Mouse (Mus musculus) midbrain, embryonic 10.5 days (tissue): ENCODE data around the gene Fez1. TPM values are rescaled to one million over a fixed set of nuclear protein-coding genes. Genes with fewer than 3 reads are reported as not detected.
A peak's percentile ranks its signal among the peaks of the same experiment; 100 is the strongest.

Experiments
- DNase-seq: peaks from one replicate; pipeline ENCODE4 v3.0.0-alpha.2; 2017; ENCODE audit warnings: low spot score
- H3K27ac ChIP-seq: fragments of 300-500 bp; sonication (generic); replicated peaks from 2 replicates; pipeline ENCODE4 v1.5.1; 2016; ENCODE audit warnings: mild to moderate bottlenecking
- H3K27me3 ChIP-seq: fragments of 300-500 bp; sonication (generic); 2 replicates; pipeline ENCODE4 v1.6.1; 2016; ENCODE audit warnings: low read depth, mild to moderate bottlenecking; ENCODE audit not compliant: poor library complexity, severe bottlenecking
- H3K36me3 ChIP-seq: fragments of 300-500 bp; sonication (generic); 2 replicates; pipeline ENCODE4 v1.6.1; 2016; ENCODE audit warnings: mild to moderate bottlenecking, moderate library complexity
- H3K4me1 ChIP-seq: fragments of 300-500 bp; sonication (generic); 2 replicates; pipeline ENCODE4 v1.6.1; 2016
- H3K4me3 ChIP-seq: fragments of 300-500 bp; sonication (generic); 2 replicates; pipeline ENCODE4 v1.5.1; 2016; ENCODE audit warnings: mild to moderate bottlenecking, moderate library complexity
- H3K9me3 ChIP-seq: fragments of 300-500 bp; sonication (generic); replicated peaks from 2 replicates; pipeline ENCODE4 v1.6.1; 2016; ENCODE audit warnings: mild to moderate bottlenecking
- WGBS: fragments of 180-500 bp; shearing (Covaris S2); methylation state at CpG from one replicate; pipeline ENCODE4 v1.1.7; 2016; 5-methylcytosine and 5-hydroxymethylcytosine counted together
- polyA plus RNA-seq: library from polyadenylated mRNA; unstranded; fragments of >200 nt; fragmentation: Nextera tagmentation; extraction: Ambion mirVana; gene quantifications from 2 replicates; pipeline ENCODE4 v1.2.1, GENCODE M21; 2016

Gene Fez1
- 232 and 306 TPM in 2 replicates for polyA plus RNA-seq

DNA sequence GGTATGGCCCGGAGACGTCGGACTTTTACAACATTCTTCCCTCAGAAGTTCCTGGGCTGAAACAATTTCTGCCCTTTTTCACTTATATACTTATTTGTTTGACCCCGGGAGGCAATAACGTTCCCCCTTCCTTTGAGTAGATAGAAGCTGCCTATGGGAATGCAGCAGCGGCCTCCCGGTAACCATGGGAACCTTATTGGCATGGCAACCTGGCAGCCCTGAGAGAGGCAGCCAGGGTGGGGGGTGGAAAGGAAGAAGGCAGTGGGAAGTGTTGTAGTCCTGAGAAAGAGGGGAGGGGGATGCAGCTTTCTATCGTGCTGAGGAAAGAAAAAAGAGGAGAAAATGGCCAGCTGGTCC is at the start of gene Fez1:
Fez1 (plus strand) TSS at position 221 of the 357 bp plus-strand sequence.
- H3K4me1 ChIP-seq: peaks cover 34% of the 10 kb centered on the region
- H3K27ac ChIP-seq: peak within 1 kb of the TSS; percentile 95
- WGBS: under 1% methylated on average over 8 of the region's 8 CpGs
- peak within 1 kb of the TSS; percentile 52 for H3K4me3 ChIP-seq
- peak; percentile 96 for DNase-seq
- 0 out of 2 replicates have a peak, but pooled peaks cover 2% of the 10 kb centered on the region for H3K36me3 ChIP-seq
- no peaks in the 10 kb centered on the region for H3K27me3 ChIP-seq
- H3K9me3 ChIP-seq: no peaks in the 10 kb centered on the region

DNA sequence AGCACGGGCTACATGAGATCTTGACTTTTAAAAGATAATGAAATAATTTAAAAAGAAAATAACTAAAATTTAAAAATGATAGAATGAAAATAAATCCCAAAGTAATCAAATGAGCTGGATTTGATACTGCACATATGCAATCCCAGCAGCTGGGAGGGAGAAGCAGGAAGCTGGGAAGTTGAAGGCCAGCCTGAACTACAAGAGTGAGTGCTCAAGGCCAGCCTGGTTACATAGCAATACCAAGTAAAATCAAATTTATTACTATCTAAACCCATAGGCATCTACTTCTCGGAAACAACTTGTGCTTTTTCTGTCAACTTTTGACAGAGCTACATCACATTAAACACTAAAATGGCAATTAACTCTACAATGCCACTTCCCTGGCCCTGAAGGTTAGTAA is 37.7 kb upstream of the Fez1 start:
- H3K36me3 ChIP-seq: peaks cover 97% of the 10 kb centered on the region
- H3K9me3 ChIP-seq: peaks cover 9% of the 10 kb centered on the region; the same call in 1 of the 2 replicates
- DNase-seq: no peak
- 88% methylated on average over 2 of the region's 2 CpGs for WGBS
- H3K27ac ChIP-seq: no peak overlapping the region
- H3K27me3 ChIP-seq: no peaks in the 10 kb centered on the region
- H3K4me3 ChIP-seq: no peak overlapping the region
- no peaks in the 10 kb centered on the region for H3K4me1 ChIP-seq

DNA sequence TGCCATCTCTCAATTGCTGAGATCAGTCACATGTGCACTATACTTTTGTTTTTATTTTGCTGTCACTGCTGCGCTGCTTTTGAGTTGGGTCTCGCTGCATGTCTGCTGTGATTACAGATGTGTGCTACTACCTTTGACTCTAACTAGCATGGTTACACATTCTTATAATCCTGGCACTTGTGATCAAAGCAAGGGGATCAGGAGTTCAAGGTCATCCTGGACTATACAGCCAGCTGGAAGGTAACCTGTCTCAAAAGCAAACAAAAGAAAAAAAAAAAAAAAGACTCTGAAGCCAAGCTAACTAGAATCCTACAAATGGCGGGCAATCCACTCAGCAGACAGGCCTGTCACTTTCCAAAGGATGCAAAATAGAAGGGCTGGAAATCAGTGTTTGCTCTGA is 29.5 kb upstream of the Fez1 start:
- H3K27me3 ChIP-seq: no peaks in the 10 kb centered on the region
- no peak overlapping the region for H3K27ac ChIP-seq
- peaks cover 28% of the 10 kb centered on the region for H3K4me1 ChIP-seq
- 95% methylated on average over 3 of the region's 3 CpGs for WGBS
- H3K36me3 ChIP-seq: peaks cover 56% of the 10 kb centered on the region
- H3K9me3 ChIP-seq: peaks cover 1% of the 10 kb centered on the region; the same call in 1 of the 2 replicates
- H3K4me3 ChIP-seq: no peak overlapping the region
- DNase-seq: no peak

DNA sequence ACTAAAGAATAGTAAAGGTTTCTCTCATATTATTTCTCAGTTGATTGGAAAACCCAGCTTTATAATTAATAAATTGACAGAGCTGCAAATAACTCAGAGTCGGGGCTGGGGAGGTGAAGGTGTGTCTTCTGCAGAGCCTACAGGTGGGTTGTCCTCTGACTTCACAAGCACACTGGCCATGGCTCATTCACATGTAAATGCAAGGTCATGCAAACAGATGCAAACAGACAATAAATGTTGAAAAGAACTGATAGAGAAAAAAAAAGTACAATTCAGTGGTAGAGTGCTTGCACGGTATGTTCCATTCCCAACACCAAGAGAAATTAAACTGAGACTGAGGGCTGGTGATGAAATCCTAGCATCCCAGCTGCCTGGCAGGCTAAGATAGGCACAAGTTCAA is 27.2 kb upstream of the Fez1 start:
- Histone ChIP-seq H3K27me3 (no peaks in the 10 kb centered on the region), H3K4me3 (no peak overlapping the region), H3K4me1 (peaks cover 28% of the 10 kb centered on the region), H3K27ac (no peak overlapping the region), H3K36me3 (peaks cover 33% of the 10 kb centered on the region), H3K9me3 (no peaks in the 10 kb centered on the region)
- WGBS: 82% methylated on average over 2 of the region's 2 CpGs
- DNase-seq: no peak

DNA sequence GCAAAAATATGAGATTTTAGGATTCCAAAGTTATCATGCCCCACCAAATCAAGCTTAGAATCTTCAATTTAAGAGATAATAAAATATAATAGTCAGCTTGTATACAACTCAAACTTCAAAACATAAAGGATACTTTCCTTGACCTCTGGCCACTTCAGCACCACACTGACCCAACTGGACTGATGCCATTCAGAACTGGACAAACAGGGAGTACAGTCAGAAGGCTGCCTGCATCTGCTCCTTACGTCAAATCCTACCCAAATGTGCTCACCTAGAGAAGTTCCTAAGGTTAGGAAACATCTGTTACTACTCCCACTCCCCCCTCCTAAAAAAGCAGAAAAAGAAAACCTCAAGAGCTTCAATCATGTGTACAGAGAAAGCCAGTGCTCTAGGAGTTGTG is 26.1 kb upstream of the Fez1 start:
- peak overlapping the region; percentile 95; the same call in 1 of the 2 replicates for H3K4me3 ChIP-seq
- WGBS: 86% methylated on average over 1 of the region's 1 CpGs
- H3K4me1 ChIP-seq: peaks cover 28% of the 10 kb centered on the region
- H3K27ac ChIP-seq: no peak overlapping the region
- no peak for DNase-seq
- peaks cover 22% of the 10 kb centered on the region for H3K36me3 ChIP-seq
- no peaks in the 10 kb centered on the region for H3K27me3 ChIP-seq
- H3K9me3 ChIP-seq: no peaks in the 10 kb centered on the region

DNA sequence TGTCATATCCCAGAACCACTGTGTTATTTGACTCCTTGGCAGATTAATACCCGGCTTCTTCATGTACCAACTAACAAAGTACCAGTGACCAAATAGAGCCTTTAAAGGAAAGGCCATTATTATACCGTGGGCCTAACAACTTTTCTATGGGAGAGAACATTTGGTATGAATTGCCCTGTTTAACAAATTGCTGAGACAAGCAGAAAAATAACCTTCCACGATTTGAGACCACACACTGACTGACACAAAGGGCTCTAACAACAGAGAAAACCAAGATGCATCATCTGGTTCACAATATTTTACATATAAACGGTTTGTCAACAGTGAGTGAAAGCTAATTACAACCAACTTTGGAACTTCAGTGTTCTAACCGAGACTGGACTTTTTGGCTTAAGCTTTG is 25.4 kb upstream of the Fez1 start:
- Histone ChIP-seq H3K9me3 (no peaks in the 10 kb centered on the region), H3K36me3 (peaks cover 15% of the 10 kb centered on the region), H3K27me3 (no peaks in the 10 kb centered on the region), H3K27ac (no peak overlapping the region), H3K4me3 (peak overlapping the region; percentile 95), H3K4me1 (peaks cover 28% of the 10 kb centered on the region)
- DNase-seq: no peak
- 37% methylated on average over 5 of the region's 5 CpGs for WGBS

DNA sequence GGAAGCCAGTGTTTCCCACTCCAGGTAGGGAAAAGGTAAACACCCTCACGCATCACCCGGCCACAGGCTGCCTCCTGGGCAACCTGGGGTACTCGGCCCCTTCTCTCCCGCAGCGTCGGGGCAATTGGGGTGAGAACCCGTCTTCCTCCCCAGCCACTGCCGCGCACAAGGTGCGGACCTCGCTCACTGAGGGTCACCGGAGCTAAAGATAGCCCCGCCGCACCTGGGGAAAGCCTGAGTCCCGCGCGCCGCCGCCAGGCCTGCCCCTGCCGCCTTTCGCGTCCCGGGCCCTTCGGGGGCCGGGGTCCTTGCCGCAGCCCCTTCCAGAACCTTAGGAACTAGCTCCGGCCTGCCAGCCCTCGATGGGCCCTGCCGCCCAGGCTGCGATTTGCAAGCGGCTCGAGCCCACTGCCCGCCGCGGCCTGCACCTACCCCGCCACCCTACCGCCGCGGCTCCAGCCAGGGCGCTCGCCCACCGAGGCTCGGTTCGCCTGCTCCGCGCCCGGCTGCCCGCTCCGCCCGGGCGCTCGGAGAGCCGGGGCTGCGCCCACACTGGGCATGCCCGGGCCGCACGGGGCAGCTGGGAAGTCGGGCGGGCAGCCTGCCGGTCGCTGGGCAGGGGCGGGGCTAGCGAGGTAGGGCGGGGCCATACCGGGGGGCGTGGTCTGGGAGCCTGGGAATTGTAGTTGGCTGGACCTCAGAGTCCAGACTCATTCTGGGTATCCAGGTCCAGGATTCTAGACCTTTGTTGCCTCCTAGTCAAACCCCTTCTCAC is 24.7 kb upstream of the Fez1 start, which contains the start of gene Ei24:
Ei24 (minus strand) TSS at position 613 of the 775 bp plus-strand sequence.
- Histone ChIP-seq H3K9me3 (no peaks in the 10 kb centered on the region), H3K4me1 (peaks cover 28% of the 10 kb centered on the region), H3K4me3 (peak within 1 kb of the TSS; percentile 95), H3K27me3 (no peaks in the 10 kb centered on the region), H3K36me3 (peaks cover 8% of the 10 kb centered on the region), H3K27ac (peak within 1 kb of the TSS; percentile 95)
- WGBS: under 1% methylated on average over 66 of the region's 66 CpGs
- DNase-seq: peak; percentile 92

DNA sequence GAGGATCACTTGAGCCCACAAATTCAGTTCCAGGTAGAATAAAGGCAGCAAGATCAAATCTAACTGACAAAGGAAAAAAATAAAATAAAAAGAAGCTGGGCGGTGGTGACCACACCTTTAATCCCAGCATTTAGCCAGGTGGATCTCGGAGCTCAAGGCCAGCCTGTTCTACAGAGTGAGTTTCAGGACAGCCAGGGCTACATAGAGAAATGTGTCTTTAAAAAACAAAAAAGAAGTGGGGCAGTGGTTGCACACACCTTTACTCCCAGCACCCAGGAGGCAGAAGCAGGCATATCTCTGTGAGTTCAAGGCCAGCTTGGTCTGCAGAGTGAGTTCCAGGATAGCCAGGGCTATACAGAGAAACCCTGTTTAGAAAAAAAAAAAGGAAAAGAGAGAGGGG is 19.7 kb upstream of the Fez1 start:
- Histone ChIP-seq H3K4me1 (peaks cover under 1% of the 10 kb centered on the region; the same call in 1 of the 2 replicates), H3K9me3 (no peaks in the 10 kb centered on the region), H3K27me3 (no peaks in the 10 kb centered on the region), H3K4me3 (no peak overlapping the region), H3K27ac (no peak overlapping the region), H3K36me3 (no peaks in the 10 kb centered on the region)
- no peak for DNase-seq
- WGBS: 89% methylated on average over 2 of the region's 2 CpGs

DNA sequence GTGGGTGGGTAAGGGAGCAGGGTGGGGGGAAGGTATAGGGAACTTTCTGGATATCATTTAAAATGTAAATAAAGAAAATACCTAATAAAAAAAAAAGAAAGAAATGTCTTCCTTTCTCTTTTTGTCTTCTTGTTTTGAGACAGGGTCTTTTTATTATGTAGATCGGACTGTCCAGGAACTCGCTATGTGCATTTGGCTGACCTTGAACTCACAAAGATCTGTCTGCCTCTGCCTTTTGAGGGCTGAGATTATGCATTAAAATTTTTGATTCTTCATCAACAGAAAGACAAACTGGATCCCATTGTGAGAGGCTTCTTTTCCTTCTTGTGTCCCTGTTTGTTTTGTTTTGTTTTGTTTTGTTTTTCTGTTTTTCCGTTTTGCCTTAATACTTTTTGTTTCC is 18.7 kb upstream of the Fez1 start:
- WGBS: 90% methylated on average over 3 of the region's 3 CpGs
- Histone ChIP-seq H3K9me3 (no peaks in the 10 kb centered on the region), H3K4me3 (no peak overlapping the region), H3K27me3 (no peaks in the 10 kb centered on the region), H3K36me3 (no peaks in the 10 kb centered on the region), H3K4me1 (no peaks in the 10 kb centered on the region), H3K27ac (no peak overlapping the region)
- DNase-seq: no peak

DNA sequence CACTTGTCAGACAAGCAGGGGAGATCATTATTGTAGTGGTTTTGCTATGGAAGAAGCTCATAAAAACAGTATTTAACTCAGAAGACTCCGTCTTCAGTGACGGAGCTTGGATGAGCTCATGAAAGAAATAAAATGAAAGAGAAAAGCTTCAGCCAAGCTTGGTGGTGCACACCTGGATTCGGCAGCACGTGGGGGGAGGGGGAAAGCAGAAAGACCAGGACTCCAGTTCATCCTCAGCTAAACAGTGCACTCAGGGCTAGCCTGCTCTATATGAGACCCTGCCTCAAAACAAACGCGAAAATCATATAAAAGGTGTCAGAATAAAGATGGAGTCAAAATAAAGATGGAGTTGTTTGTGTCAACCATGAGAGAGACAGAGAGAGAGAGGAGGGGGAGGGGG is 18.3 kb upstream of the Fez1 start:
- no peaks in the 10 kb centered on the region for H3K36me3 ChIP-seq
- no peak overlapping the region for H3K4me3 ChIP-seq
- WGBS: 85% methylated on average over 6 of the region's 6 CpGs
- H3K4me1 ChIP-seq: no peaks in the 10 kb centered on the region
- no peak overlapping the region for H3K27ac ChIP-seq
- no peaks in the 10 kb centered on the region for H3K27me3 ChIP-seq
- no peak for DNase-seq
- H3K9me3 ChIP-seq: no peaks in the 10 kb centered on the region

DNA sequence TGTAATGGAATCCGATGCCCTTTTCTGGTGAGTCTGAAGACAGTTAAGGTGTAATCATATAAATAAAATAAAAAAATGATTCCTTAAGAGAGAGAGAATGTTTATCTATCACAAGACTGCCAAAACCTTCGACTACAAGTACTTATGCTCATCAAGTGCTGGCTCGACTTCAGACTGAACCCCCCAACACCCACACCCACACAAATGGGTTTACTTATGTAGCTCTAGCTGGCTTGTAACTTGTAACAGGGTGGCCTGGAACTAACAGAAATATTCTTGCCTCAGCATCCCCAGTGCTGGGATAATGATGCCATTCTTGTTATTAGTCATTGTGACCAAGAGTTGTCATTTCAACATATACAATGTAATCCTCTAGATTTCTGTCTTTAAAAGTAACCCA is 17.7 kb upstream of the Fez1 start:
- H3K4me1 ChIP-seq: no peaks in the 10 kb centered on the region
- no peaks in the 10 kb centered on the region for H3K36me3 ChIP-seq
- 79% methylated on average over 3 of the region's 3 CpGs for WGBS
- no peaks in the 10 kb centered on the region for H3K9me3 ChIP-seq
- no peaks in the 10 kb centered on the region for H3K27me3 ChIP-seq
- H3K27ac ChIP-seq: no peak overlapping the region
- no peak for DNase-seq
- H3K4me3 ChIP-seq: no peak overlapping the region

DNA sequence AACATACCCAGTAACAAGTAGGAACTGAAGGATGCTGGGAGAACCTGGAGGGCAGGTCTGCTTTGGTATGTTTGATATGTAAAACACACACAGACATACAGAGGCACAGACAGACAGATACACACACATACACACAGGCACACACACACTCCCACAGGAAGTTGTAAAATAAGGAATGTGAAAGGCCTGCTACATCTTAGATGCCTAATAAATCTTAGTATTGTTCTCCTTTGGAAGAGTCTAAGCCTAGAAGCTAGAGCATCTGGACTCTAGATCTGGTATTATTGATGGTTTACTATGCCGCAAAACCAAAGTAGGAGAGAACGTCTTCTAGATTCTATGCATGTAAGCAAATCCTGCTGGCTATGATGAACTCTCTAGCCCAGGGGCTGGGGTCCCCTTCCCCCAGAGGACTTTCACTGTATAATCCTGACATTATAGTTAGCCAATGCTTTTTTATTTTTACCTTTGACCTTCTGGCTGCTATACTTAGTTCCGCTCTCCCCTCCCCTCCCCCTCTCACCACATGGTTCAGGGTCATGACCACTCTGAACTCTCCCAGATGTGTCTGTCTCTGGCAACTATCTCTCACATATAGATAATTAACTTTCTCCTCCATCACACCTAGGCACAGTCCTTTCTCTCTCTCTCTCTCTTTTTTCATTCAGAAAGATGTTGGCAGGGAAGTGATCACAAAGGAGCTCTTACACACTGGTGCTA is 16.2 kb upstream of the Fez1 start:
- no peaks in the 10 kb centered on the region for H3K36me3 ChIP-seq
- H3K4me1 ChIP-seq: no peaks in the 10 kb centered on the region
- no peak for DNase-seq
- H3K27ac ChIP-seq: no peak overlapping the region
- 95% methylated on average over 3 of the region's 3 CpGs for WGBS
- H3K27me3 ChIP-seq: no peaks in the 10 kb centered on the region
- no peak overlapping the region for H3K4me3 ChIP-seq
- no peaks in the 10 kb centered on the region for H3K9me3 ChIP-seq
